Mouse (Mus musculus) kidney, adult 2 months (tissue): ENCODE data around the gene Cpm. TPM values are rescaled to one million over a fixed set of nuclear protein-coding genes. Genes with fewer than 3 reads are reported as not detected.

Source experiments
- DNase-seq: peaks from one replicate; pipeline ENCODE4 v3.0.0; 2021
- H3K27ac ChIP-seq: fragments of 200-500 bp; 2 replicates; pipeline ENCODE4 v1.5.1; 2012; ENCODE audit warnings: low read depth, low read length, control low read depth, inconsistent platforms; ENCODE audit not compliant: insufficient read depth
- H3K27me3 ChIP-seq: fragments of 200-500 bp; replicated peaks from 2 replicates; pipeline ENCODE4 v1.6.1; 2012; ENCODE audit warnings: mild to moderate bottlenecking, moderate library complexity, low read length, inconsistent platforms; ENCODE audit not compliant: control insufficient read depth, insufficient read depth
- H3K36me3 ChIP-seq: fragments of 200-500 bp; 2 replicates; pipeline ENCODE4 v1.6.1; 2012; ENCODE audit warnings: mild to moderate bottlenecking, moderate library complexity, low read length, inconsistent platforms; ENCODE audit not compliant: control insufficient read depth, insufficient read depth
- H3K4me1 ChIP-seq: fragments of 200-500 bp; 2 replicates; pipeline ENCODE4 v1.6.1; 2011; ENCODE audit warnings: low read length; ENCODE audit not compliant: control insufficient read depth, insufficient read depth
- H3K4me3 ChIP-seq: fragments of 200-500 bp; 2 replicates; pipeline ENCODE4 v1.5.1; 2011; ENCODE audit warnings: mild to moderate bottlenecking, low read depth, low read length, control low read depth; ENCODE audit not compliant: insufficient read depth
- CTCF ChIP-seq: fragments of 200-500 bp; conservative IDR thresholded peaks from 2 replicates; pipeline ENCODE4 v1.5.1; 2011; ENCODE audit warnings: low read depth, mild to moderate bottlenecking, control low read depth, low read length, moderate library complexity, mixed read lengths; ENCODE audit not compliant: insufficient read depth, insufficient read length
- POLR2A ChIP-seq: fragments of 200-500 bp; IDR thresholded peaks from one replicate; pipeline ENCODE4 v1.6.1; 2011; ENCODE audit warnings: low read depth, low read length, control low read depth
- WGBS: fragments of 180-500 bp; shearing (Covaris S2); methylation state at CpG from one replicate; pipeline ENCODE4 v1.1.7; 2018; 5-methylcytosine and 5-hydroxymethylcytosine counted together
- polyA plus RNA-seq: library from polyadenylated mRNA; depleted of rRNA; stranded (reverse); fragments of >200 nt; gene quantifications from 2 replicates; pipeline ENCODE4 v1.2.3, GENCODE M21; 2012

The Cpm gene
- polyA plus RNA-seq, 1 experiment, result 37.2 TPM

- Histone ChIP-seq H3K36me3 (no peaks in the 10 kb centered on the region), H3K27ac (no peak overlapping the region)
- whole genome bisulfite sequencing, result 93% methylated on average over 14 of the region's 14 CpGs
Observed at GRCm38 (mm10) chr10:117679963-117680473, 50.7 kb downstream of the Cpm start.

GRCm38 (mm10) chr10:117680868-117681513 is 51.7 kb downstream of the Cpm start:
- 89% methylated on average over 12 of the region's 12 CpGs for WGBS
- Histone ChIP-seq H3K27me3 (no peaks in the 10 kb centered on the region), H3K4me1 (peaks cover 4% of the 10 kb centered on the region; the same call in 1 of the 2 replicates), H3K36me3 (no peaks in the 10 kb centered on the region), H3K4me3 (no peak overlapping the region), H3K27ac (no peak overlapping the region)
- TF ChIP-seq CTCF (no peak), POLR2A (no peak)
- DNase-seq, result no peak

More at GRCm38 (mm10) chr10:117679963-117680473, 50.7 kb downstream of the Cpm start:
- no peaks in the 10 kb centered on the region for H3K27me3 ChIP-seq
- TF ChIP-seq CTCF, result no peak
- TF ChIP-seq POLR2A, result no peak
- DNase-seq, result no peak
- peaks cover 4% of the 10 kb centered on the region; the same call in 1 of the 2 replicates for H3K4me1 ChIP-seq
- H3K4me3 ChIP-seq, result no peak overlapping the region

- TF ChIP-seq CTCF, result no peak
- no peak for TF ChIP-seq POLR2A
- Histone ChIP-seq H3K27me3 (no peaks in the 10 kb centered on the region), H3K4me1 (peaks cover 3% of the 10 kb centered on the region; the same call in 1 of the 2 replicates), H3K27ac (no peak overlapping the region), H3K36me3 (no peaks in the 10 kb centered on the region), H3K4me3 (no peak overlapping the region)
- DNase-seq, result no peak
- WGBS, result 92% methylated on average over 3 of the region's 3 CpGs
Observed at GRCm38 (mm10) chr10:117681543-117681942, 52.2 kb downstream of the Cpm start.

GRCm38 (mm10) chr10:117681999-117682857 is 52.9 kb downstream of the Cpm start:
- TF ChIP-seq CTCF, result peak; percentile 65
- TF ChIP-seq POLR2A, result no peak
- no peaks in the 10 kb centered on the region for H3K36me3 ChIP-seq
- H3K4me1 ChIP-seq, result no peaks in the 10 kb centered on the region
- H3K27ac ChIP-seq, result no peak overlapping the region
- H3K4me3 ChIP-seq, result no peak overlapping the region
- no peaks in the 10 kb centered on the region for H3K27me3 ChIP-seq
- WGBS, result 64% methylated on average over 14 of the region's 14 CpGs
- DNase-seq, result peak; percentile 63

- DNase-seq, result no peak
- Histone ChIP-seq H3K27me3 (no peaks in the 10 kb centered on the region), H3K27ac (no peak overlapping the region), H3K36me3 (no peaks in the 10 kb centered on the region), H3K4me1 (no peaks in the 10 kb centered on the region), H3K4me3 (no peak overlapping the region)
- WGBS, result 85% methylated on average over 30 of the region's 30 CpGs
- no peak for TF ChIP-seq POLR2A
- no peak for TF ChIP-seq CTCF
Observed at GRCm38 (mm10) chr10:117682858-117683733, 53.8 kb downstream of the Cpm start.

- no peak for DNase-seq
- WGBS, result 89% methylated on average over 9 of the region's 9 CpGs
- Histone ChIP-seq H3K36me3 (no peaks in the 10 kb centered on the region), H3K27ac (no peak overlapping the region), H3K27me3 (no peaks in the 10 kb centered on the region), H3K4me1 (no peaks in the 10 kb centered on the region), H3K4me3 (no peak overlapping the region)
- TF ChIP-seq POLR2A, result no peak
- no peak for TF ChIP-seq CTCF
Observed at GRCm38 (mm10) chr10:117683734-117684037, 54.4 kb downstream of the Cpm start.
